Mouse (Mus musculus) liver, embryonic 14.5 days (tissue): ENCODE results near the gene Ercc6.

Experiments
- CTCF ChIP-seq: IDR thresholded peaks from 2 replicates; pipeline ENCODE4 v1.5.1; 2016; ENCODE audit warnings: antibody characterized with exemption, low read depth, control low read depth
- EP300 ChIP-seq: IDR thresholded peaks from 2 replicates; pipeline ENCODE4 v1.6.1; 2016; ENCODE audit warnings: antibody characterized with exemption, low read depth

DNA sequence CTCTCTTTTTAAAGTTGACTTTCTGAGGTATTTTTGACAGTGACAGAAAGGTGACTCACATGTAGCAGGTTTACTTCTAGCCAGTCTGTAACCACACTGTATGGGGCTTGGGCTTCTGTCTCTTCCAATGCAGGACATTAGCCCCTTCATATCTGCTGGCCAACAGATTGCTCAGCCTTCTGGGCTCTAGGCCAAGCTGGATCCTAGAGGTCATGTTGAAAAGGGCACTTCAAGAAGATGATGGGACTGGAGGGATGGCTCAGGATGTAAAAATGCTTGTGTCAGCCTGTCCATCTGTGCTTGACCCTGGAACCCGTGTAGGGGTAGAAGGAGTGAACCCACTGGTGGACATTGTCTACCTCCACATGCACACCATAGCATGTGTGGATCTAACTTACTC lies 24.8 kb downstream of the Ercc6 start:
- TF ChIP-seq CTCF: no peak
- no peak for TF ChIP-seq EP300
